Mouse (Mus musculus) hindbrain, embryonic 14.5 days (tissue): Measurements from ENCODE around the gene Gm13697. TPM values are rescaled to one million over a fixed set of nuclear protein-coding genes. Genes with fewer than 3 reads are reported as not detected.
"Not testable (repeated sequence)": the region's sequence is repeated elsewhere in the genome, so short reads cannot be mapped to it uniquely, and the experiment has no call there.

Experiments used
- ATAC-seq: fragments of 200-750 bp; cut with Nextera tagmentation; 2 replicates; pipeline ENCODE4 v1.8.0; 2017; ENCODE audit warnings: moderate number of reproducible peaks, mild to moderate bottlenecking, moderate TSS enrichment, moderate library complexity; ENCODE audit not compliant: low FRiP score
- DNase-seq: peaks from one replicate; pipeline ENCODE4 v3.0.0-alpha.2; 2015; ENCODE audit warnings: low spot score
- H3K27ac ChIP-seq: fragments of 300-500 bp; sonication (generic); 2 replicates; pipeline ENCODE4 v1.5.1; 2014; ENCODE audit warnings: mild to moderate bottlenecking, moderate library complexity
- H3K27me3 ChIP-seq: fragments of 300-500 bp; sonication (generic); 2 replicates; pipeline ENCODE4 v1.6.1; 2014; ENCODE audit warnings: mild to moderate bottlenecking, low read length, mixed read lengths; ENCODE audit not compliant: control insufficient read depth, insufficient read depth
- H3K36me3 ChIP-seq: fragments of 300-500 bp; sonication (generic); replicated peaks from 2 replicates; pipeline ENCODE4 v1.6.1; 2014; ENCODE audit not compliant: control insufficient read depth, insufficient read depth
- H3K4me1 ChIP-seq: fragments of 300-500 bp; sonication (generic); replicated peaks from 2 replicates; pipeline ENCODE4 v1.6.1; 2014; ENCODE audit warnings: antibody characterized with exemption, low read length, mixed read lengths; ENCODE audit not compliant: control insufficient read depth, insufficient read depth
- H3K4me2 ChIP-seq: fragments of 300-500 bp; sonication (generic); replicated peaks from 2 replicates; pipeline ENCODE4 v1.6.1; 2014; ENCODE audit warnings: mild to moderate bottlenecking, moderate library complexity
- H3K4me3 ChIP-seq: fragments of 300-500 bp; sonication (generic); replicated peaks from 2 replicates; pipeline ENCODE4 v1.5.1; 2014; ENCODE audit warnings: mild to moderate bottlenecking, low read length
- H3K9ac ChIP-seq: fragments of 300-500 bp; sonication (generic); 2 replicates; pipeline ENCODE4 v1.6.1; 2014
- H3K9me3 ChIP-seq: fragments of 300-500 bp; sonication (generic); 2 replicates; pipeline ENCODE4 v1.6.1; 2016; ENCODE audit warnings: low read length; ENCODE audit not compliant: control insufficient read depth
- WGBS: fragments of 180-500 bp; shearing (Covaris S2); extraction: QIAGEN DNeasy Blood & Tissue Kit; methylation state at CpG from one replicate; pipeline ENCODE4 v1.1.7; 2014; 5-methylcytosine and 5-hydroxymethylcytosine counted together
- polyA plus RNA-seq: library from polyadenylated mRNA; unstranded; fragments of >200 nt; fragmentation: Nextera tagmentation; extraction: Ambion mirVana; gene quantifications from 2 replicates; pipeline ENCODE4 v1.2.1, GENCODE M21; 2014

The Gm13697 gene
- not detected in 2 replicates for polyA plus RNA-seq

- H3K9ac ChIP-seq, H3K4me1 ChIP-seq, H3K27ac ChIP-seq, H3K4me2 ChIP-seq, ATAC-seq, DNase-seq, H3K9me3 ChIP-seq, H3K27me3 ChIP-seq, H3K36me3 ChIP-seq, H3K4me3 ChIP-seq: not testable (repeated sequence)
- WGBS: no CpG with 5 or more reads among the region's 6 CpGs
Measured at GRCm38 (mm10) chr2:83984443-83984842, at the start of gene Gm13697. Gm13697 (plus strand) TSS chr2:83984743.

- Histone ChIP-seq H3K27ac (no peak within 1 kb of the TSS), H3K36me3 (no peaks in the 10 kb centered on the region), H3K4me1 (no peaks in the 10 kb centered on the region), H3K9ac (peak within 1 kb of the TSS; percentile 37; the same call in 1 of the 2 replicates), H3K9me3 (no peaks in the 10 kb centered on the region), H3K4me3 (peak within 1 kb of the TSS; percentile 24), H3K4me2 (peak within 1 kb of the TSS; percentile 51), H3K27me3 (no peaks in the 10 kb centered on the region)
- DNase-seq (peak; percentile 86), ATAC-seq (peak; percentile 97)
- 2% methylated on average over 20 of the region's 20 CpGs for WGBS
Measured at GRCm38 (mm10) chr2:83940931-83941361, 43.6 kb upstream of the Gm13697 start, which contains the start of gene Zswim2. Zswim2 (minus strand) TSS chr2:83941228.

- Histone ChIP-seq H3K27ac (no peak overlapping the region), H3K36me3 (no peaks in the 10 kb centered on the region), H3K9ac (no peak overlapping the region), H3K4me1 (no peaks in the 10 kb centered on the region), H3K4me2 (peak overlapping the region; percentile 51), H3K4me3 (peak overlapping the region; percentile 24), H3K27me3 (no peaks in the 10 kb centered on the region), H3K9me3 (no peaks in the 10 kb centered on the region)
- DNase-seq (no peak), ATAC-seq (peak; percentile 61)
- WGBS: 35% methylated on average over 3 of the region's 3 CpGs
Measured at GRCm38 (mm10) chr2:83941378-83941777, 43.2 kb upstream of the Gm13697 start.

DNA sequence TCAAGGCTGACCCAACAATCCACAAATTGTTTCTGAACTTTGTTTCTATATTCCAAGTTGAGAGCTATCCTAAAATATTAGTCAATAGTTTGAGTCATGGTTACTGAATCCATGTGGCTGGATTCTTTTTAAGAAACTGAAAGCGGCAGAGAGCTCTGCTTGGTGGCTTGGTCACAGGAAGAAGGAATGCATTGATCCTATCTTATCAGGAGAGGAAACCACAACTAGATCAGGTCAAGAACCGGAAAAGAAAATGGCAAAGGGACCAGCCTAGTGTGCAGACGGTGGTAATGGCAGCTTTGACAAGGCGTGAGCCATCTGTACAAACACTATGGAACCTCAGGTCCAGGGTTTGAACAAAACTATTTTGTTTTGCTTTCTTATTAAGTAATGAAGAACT lies 42.8 kb upstream of the Gm13697 start:
- Histone ChIP-seq H3K9me3 (no peaks in the 10 kb centered on the region), H3K9ac (no peak overlapping the region), H3K4me3 (no peak overlapping the region), H3K36me3 (no peaks in the 10 kb centered on the region), H3K4me1 (no peaks in the 10 kb centered on the region), H3K4me2 (no peak overlapping the region), H3K27ac (no peak overlapping the region), H3K27me3 (no peaks in the 10 kb centered on the region)
- WGBS: 75% methylated on average over 4 of the region's 4 CpGs
- ATAC-seq (no peak), DNase-seq (no peak)

- not testable (repeated sequence) for H3K36me3 ChIP-seq, H3K4me1 ChIP-seq, H3K9ac ChIP-seq, H3K4me2 ChIP-seq, H3K9me3 ChIP-seq, DNase-seq, ATAC-seq, H3K4me3 ChIP-seq, H3K27me3 ChIP-seq, H3K27ac ChIP-seq
- no CpG with 5 or more reads among the region's 6 CpGs for WGBS
Measured at GRCm38 (mm10) chr2:83955393-83955792, 29.1 kb upstream of the Gm13697 start, which contains the start of gene Gm13698. Gm13698 (plus strand) TSS chr2:83955693.

DNA sequence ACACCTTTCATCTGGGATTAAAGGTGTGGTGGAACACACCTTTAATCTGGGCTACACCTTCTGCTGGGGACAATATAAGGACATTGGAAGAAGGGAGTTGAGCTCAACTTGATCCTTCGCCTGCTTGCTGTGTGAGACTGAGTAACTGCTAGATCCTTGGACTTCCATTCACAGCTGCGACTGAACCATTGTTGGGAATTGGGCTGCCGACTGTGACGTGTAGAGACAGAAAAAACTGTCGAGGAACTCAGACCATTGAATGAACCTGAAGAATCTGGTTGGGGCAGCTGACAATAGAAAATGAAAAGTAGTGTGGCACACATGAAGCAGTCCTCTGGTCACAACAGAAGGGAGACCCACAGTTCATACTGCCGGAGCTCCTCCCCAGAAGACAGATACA lies 23.3 kb upstream of the Gm13697 start, which contains the start of gene Gm13693:
TSS of gene Gm13693 (plus strand) at position 301 of the 400 bp plus-strand sequence.
- H3K4me2 ChIP-seq, H3K4me1 ChIP-seq, H3K27me3 ChIP-seq, DNase-seq, H3K9ac ChIP-seq, H3K9me3 ChIP-seq, H3K27ac ChIP-seq, H3K4me3 ChIP-seq, ATAC-seq, H3K36me3 ChIP-seq: not testable (repeated sequence)
- WGBS: no CpG with 5 or more reads among the region's 6 CpGs

DNA sequence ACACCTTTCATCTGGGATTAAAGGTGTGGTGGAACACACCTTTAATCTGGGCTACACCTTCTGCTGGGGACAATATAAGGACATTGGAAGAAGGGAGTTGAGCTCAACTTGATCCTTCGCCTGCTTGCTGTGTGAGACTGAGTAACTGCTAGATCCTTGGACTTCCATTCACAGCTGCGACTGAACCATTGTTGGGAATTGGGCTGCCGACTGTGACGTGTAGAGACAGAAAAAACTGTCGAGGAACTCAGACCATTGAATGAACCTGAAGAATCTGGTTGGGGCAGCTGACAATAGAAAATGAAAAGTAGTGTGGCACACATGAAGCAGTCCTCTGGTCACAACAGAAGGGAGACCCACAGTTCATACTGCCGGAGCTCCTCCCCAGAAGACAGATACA lies 17.5 kb upstream of the Gm13697 start, which contains the start of gene Gm13695:
TSS of gene Gm13695 (plus strand) at position 301 of the 400 bp plus-strand sequence.
- H3K36me3 ChIP-seq, H3K4me3 ChIP-seq, H3K27me3 ChIP-seq, H3K27ac ChIP-seq, H3K4me1 ChIP-seq, H3K4me2 ChIP-seq, H3K9ac ChIP-seq, H3K9me3 ChIP-seq, DNase-seq, ATAC-seq: not testable (repeated sequence)
- no CpG with 5 or more reads among the region's 6 CpGs for WGBS

DNA sequence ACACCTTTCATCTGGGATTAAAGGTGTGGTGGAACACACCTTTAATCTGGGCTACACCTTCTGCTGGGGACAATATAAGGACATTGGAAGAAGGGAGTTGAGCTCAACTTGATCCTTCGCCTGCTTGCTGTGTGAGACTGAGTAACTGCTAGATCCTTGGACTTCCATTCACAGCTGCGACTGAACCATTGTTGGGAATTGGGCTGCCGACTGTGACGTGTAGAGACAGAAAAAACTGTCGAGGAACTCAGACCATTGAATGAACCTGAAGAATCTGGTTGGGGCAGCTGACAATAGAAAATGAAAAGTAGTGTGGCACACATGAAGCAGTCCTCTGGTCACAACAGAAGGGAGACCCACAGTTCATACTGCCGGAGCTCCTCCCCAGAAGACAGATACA lies 11.7 kb upstream of the Gm13697 start, which contains the start of gene Gm13696:
TSS of gene Gm13696 (plus strand) at position 301 of the 400 bp plus-strand sequence.
- WGBS: no CpG with 5 or more reads among the region's 6 CpGs
- not testable (repeated sequence) for H3K27ac ChIP-seq

GRCm38 (mm10) chr2:83978633-83979032 lies 5.9 kb upstream of the Gm13697 start, which contains the start of gene Gm13694:
Gm13694 (plus strand) TSS chr2:83978933.
- H3K27ac ChIP-seq, H3K4me1 ChIP-seq, H3K36me3 ChIP-seq, ATAC-seq, H3K9me3 ChIP-seq, H3K4me3 ChIP-seq, H3K27me3 ChIP-seq, H3K4me2 ChIP-seq, H3K9ac ChIP-seq, DNase-seq: not testable (repeated sequence)
- WGBS: no CpG with 5 or more reads among the region's 6 CpGs

More for the DNA sequence above, 11.7 kb upstream of the Gm13697 start, which contains the start of gene Gm13696:
- H3K9me3 ChIP-seq, H3K27me3 ChIP-seq, H3K9ac ChIP-seq, ATAC-seq, H3K4me3 ChIP-seq, H3K4me2 ChIP-seq, H3K4me1 ChIP-seq, DNase-seq, H3K36me3 ChIP-seq: not testable (repeated sequence)
